Mouse (Mus musculus): Measurements from ENCODE around the gene Ifitm2. TPM values are rescaled to one million over a fixed set of nuclear protein-coding genes. Genes with fewer than 3 reads are reported as not detected.

Gene Ifitm2
- polyA plus RNA-seq, 1 experiment from 2014 or later = 446 TPM

DNA sequence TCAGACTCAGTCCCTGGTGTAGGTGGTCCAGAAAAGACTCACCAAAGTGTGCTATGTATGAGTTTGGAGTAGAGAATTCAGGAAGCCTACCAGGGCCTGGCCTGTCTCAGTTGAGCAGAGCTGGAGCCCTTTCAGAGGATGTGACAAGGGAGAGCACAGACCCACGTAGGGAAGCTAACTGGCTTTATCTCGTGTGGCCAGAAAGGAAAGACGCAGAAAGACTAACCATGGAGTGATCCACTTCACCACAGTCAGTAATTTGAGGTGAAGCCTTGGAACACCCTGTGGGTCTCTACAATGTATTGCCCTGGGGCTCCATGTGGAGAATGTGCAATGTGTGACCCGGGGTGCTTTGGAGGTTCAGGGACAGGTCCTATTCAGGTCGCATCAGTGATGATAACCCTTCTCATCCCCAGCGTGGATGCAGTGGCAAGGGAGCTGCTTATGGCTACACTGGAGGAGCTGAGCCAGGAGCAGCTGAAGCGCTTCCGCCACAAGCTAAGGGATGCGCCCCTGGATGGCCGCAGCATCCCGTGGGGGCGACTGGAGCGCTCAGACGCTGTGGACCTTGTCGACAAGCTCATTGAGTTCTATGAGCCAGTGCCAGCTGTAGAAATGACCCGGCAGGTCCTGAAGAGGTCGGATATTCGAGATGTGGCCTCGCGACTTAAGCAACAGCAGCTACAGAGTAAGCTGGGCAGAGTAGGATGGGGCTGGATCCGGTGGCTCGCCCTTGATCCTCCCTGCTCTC is 34.4 kb downstream of the Ifitm2 start:
- no peak overlapping the region for H3K4me3 ChIP-seq
- H3K9me3 ChIP-seq (replicated peaks) = no peaks in the 10 kb centered on the region
- H3K4me2 ChIP-seq = no peak overlapping the region
- H3K27ac ChIP-seq (ENCODE audit: poor library complexity, severe bottlenecking) = no peak overlapping the region
- H3K27me3 ChIP-seq (replicated peaks) = peaks cover 87% of the 10 kb centered on the region
- ATAC-seq (ENCODE audit: insufficient number of reproducible peaks, low FRiP score) = no peak
- 22% methylated on average over 22 of the region's 22 CpGs for WGBS
- H3K9ac ChIP-seq = no peak overlapping the region
- H3K4me1 ChIP-seq (replicated peaks) = peaks cover 11% of the 10 kb centered on the region
- H3K36me3 ChIP-seq = no peaks in the 10 kb centered on the region

DNA sequence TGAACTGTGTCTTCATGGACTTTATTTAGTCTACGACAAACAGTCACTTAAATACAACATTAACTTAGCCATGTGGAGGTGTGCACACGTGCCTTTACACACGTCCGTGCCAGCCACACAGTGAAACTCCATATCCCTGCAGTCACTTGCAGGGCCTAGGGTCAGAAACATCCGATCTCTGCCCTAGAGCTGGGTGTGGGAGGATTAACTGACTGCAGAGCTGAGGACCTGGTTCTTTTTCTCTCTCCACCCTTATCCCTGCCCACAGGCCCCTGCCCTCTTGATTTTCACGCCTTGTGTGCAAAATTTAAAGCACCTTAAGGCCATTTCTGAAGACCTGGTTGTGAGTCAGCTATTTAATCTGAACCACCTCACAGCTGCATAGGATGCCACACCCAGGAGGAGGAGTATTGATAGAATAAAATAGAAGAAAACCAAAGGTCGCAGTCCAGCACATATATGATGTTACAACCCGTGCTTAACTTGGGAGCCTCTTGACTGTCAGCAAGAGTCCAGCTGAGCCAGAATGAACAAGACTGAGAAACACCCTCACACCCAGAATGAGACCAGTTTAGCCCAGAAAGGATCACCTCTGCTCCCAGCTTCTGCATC is 35.3 kb downstream of the Ifitm2 start, which contains the start of gene Nlrp6:
Nlrp6 (plus strand) TSS at position 485 of the 612 bp plus-strand sequence.
- no peak within 1 kb of the TSS for H3K9ac ChIP-seq
- no peaks in the 10 kb centered on the region for H3K36me3 ChIP-seq
- peaks cover 85% of the 10 kb centered on the region for H3K27me3 ChIP-seq (replicated peaks)
- WGBS = 71% methylated on average over 8 of the region's 8 CpGs
- no peak within 1 kb of the TSS for H3K4me3 ChIP-seq
- no peak within 1 kb of the TSS for H3K4me2 ChIP-seq
- no peaks in the 10 kb centered on the region for H3K9me3 ChIP-seq (replicated peaks)
- H3K4me1 ChIP-seq (replicated peaks) = peaks cover 11% of the 10 kb centered on the region
- H3K27ac ChIP-seq (ENCODE audit: poor library complexity, severe bottlenecking) = no peak within 1 kb of the TSS
- ATAC-seq (ENCODE audit: insufficient number of reproducible peaks, low FRiP score) = no peak

DNA sequence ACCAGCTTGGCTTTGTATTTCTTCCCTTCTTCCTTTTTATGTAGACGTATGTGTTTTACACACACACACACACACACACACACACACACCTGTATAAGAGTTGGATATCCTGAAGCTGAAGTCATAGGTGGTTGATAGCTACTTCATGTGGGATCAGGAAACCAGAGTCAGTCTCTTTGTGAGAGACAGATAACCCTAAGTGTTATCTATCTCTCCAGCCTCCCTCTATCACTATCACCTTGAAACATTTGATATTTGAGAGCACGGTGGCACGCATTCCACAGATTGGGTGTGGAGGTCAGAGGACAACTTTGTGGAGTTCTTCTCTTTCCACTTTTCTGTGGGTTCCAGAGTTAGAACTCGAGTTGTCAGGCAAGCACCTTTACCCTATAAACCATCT is 35.9 kb downstream of the Ifitm2 start:
- H3K27ac ChIP-seq (ENCODE audit: poor library complexity, severe bottlenecking) = no peak overlapping the region
- H3K4me2 ChIP-seq = no peak overlapping the region
- peaks cover 80% of the 10 kb centered on the region for H3K27me3 ChIP-seq (replicated peaks)
- H3K9ac ChIP-seq = no peak overlapping the region
- WGBS = 38% methylated on average over 4 of the region's 4 CpGs
- H3K9me3 ChIP-seq (replicated peaks) = no peaks in the 10 kb centered on the region
- ATAC-seq (ENCODE audit: insufficient number of reproducible peaks, low FRiP score) = no peak
- no peak overlapping the region for H3K4me3 ChIP-seq
- no peaks in the 10 kb centered on the region for H3K36me3 ChIP-seq
- H3K4me1 ChIP-seq (replicated peaks) = peaks cover 11% of the 10 kb centered on the region

DNA sequence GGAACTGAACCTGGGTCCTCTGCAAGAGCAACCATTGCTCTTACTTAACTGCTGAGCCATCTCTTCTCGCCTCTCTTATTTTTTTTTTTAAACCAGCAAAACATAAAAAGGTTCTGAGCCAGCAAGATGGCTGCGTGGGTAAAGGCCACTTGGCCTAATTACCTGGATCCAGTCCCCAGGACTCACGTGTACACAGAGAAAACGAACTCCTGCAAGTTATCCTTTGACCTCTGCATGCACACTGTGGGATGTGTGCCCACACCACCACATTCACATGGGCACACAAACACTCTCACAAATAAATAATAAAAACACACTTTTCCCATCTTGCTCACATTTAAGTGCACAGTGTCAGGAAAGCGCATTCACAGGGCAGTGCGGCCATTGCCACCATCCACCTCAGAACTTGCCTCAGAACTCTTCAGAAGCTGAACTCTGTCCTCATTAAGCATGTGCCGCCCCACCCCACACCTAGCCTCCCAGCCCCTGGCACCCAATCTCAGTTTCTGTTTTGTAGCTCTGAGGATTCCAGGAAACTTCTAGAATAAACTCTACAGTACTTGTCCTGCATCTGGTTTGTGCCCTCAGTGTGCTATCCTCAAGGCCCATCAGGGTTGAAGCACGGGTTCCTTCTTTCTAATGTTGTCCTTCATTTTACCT is 41.6 kb downstream of the Ifitm2 start:
- WGBS = 80% methylated on average over 8 of the region's 8 CpGs
- H3K9me3 ChIP-seq (replicated peaks) = no peaks in the 10 kb centered on the region
- no peak for ATAC-seq (ENCODE audit: insufficient number of reproducible peaks, low FRiP score)
- H3K36me3 ChIP-seq = no peaks in the 10 kb centered on the region
- H3K9ac ChIP-seq = no peak overlapping the region
- no peak overlapping the region for H3K4me2 ChIP-seq
- peaks cover 34% of the 10 kb centered on the region for H3K27me3 ChIP-seq (replicated peaks)
- no peaks in the 10 kb centered on the region for H3K4me1 ChIP-seq (replicated peaks)
- no peak overlapping the region for H3K27ac ChIP-seq (ENCODE audit: poor library complexity, severe bottlenecking)
- no peak overlapping the region for H3K4me3 ChIP-seq

DNA sequence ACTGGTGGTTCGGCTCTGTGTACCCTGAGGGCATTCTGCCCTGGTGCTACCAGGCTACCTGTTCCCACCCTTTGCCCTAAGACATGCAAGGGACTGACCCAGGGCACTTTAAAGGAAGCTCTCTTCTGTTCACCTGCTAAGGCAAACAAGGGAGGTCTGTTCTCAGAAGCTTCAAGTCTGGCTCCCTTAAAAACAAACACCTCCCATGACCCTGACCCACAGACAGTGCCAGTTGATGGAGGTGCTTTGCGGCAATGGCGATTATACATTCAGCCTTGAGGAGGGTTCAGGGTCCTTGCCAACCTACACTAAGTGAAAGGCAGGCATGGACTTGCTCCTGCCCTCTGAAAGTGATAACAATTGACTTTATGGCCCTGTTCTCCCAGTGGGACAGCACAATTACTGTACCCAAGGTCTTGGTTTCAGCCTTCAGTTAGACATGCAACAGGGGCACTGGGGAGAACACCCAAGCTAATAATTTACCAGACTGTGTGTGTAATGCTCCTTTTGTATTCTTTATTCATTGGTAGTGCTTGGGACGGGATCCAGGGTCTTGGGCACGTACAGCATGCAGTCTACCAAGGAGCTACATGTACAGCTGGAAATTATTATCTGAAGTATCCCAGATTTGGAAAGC is 42.8 kb downstream of the Ifitm2 start:
- no peak for ATAC-seq (ENCODE audit: insufficient number of reproducible peaks, low FRiP score)
- H3K4me1 ChIP-seq (replicated peaks) = no peaks in the 10 kb centered on the region
- H3K36me3 ChIP-seq = no peaks in the 10 kb centered on the region
- H3K4me3 ChIP-seq = no peak overlapping the region
- peaks cover 25% of the 10 kb centered on the region for H3K27me3 ChIP-seq (replicated peaks)
- no peak overlapping the region for H3K4me2 ChIP-seq
- 77% methylated on average over 5 of the region's 5 CpGs for WGBS
- H3K9ac ChIP-seq = no peak overlapping the region
- H3K9me3 ChIP-seq (replicated peaks) = no peaks in the 10 kb centered on the region
- H3K27ac ChIP-seq (ENCODE audit: poor library complexity, severe bottlenecking) = no peak overlapping the region

DNA sequence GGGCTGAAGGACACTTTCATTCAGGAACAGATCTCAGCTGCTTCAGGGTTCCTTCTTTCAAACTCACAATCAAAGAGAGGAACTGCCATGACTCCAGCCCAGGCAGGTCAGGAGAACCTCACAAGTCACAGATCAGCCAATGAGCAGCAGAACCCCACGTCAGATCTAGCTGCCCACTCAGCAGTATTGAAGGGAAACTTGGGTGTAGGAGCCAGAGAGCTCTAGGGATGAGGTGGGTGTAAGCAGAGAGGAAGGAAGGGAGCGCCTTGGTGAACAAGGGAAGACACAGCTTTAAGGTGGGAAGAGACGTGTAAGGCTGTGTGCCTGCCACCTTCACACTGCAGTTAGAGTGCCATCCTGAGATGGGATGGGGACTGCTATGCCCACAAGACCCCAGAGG is 43.5 kb downstream of the Ifitm2 start:
- ATAC-seq (ENCODE audit: insufficient number of reproducible peaks, low FRiP score) = no peak
- Histone ChIP-seq H3K4me1 (replicated peaks) (no peaks in the 10 kb centered on the region), H3K36me3 (no peaks in the 10 kb centered on the region), H3K27ac (ENCODE audit: poor library complexity, severe bottlenecking) (no peak overlapping the region), H3K4me2 (no peak overlapping the region), H3K27me3 (replicated peaks) (peaks cover 20% of the 10 kb centered on the region), H3K9me3 (replicated peaks) (no peaks in the 10 kb centered on the region), H3K9ac (no peak overlapping the region), H3K4me3 (no peak overlapping the region)
- 62% methylated on average over 3 of the region's 3 CpGs for WGBS

DNA sequence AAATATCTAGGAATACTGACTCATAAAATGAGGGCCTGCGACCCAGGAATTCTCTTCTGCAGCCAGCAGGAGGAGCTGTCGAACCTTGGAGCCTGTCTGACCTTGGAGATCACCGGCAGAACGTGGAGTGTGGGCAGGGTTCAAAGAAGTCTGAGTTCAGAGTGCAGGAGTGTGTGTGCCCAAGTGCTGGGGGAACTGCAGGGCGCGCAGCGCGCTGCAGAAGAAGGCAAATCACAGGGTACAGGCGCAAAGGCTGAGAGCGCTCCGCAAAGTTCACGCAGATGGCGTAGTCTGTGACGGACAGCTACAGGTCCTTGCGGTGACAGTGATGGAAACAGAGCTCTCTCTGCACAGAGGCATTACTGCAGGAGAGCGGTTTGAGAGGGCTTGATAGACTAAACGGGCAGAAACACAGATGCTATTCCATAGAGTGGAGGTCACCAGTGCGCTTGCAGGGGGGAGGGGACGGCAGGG is 47.1 kb downstream of the Ifitm2 start:
- peak overlapping the region; percentile 48 for H3K4me3 ChIP-seq
- H3K27me3 ChIP-seq (replicated peaks) = 0 out of 2 replicates have a peak, but pooled peaks cover 16% of the 10 kb centered on the region
- 2% methylated on average over 19 of the region's 19 CpGs for WGBS
- no peaks in the 10 kb centered on the region for H3K36me3 ChIP-seq
- H3K27ac ChIP-seq (ENCODE audit: poor library complexity, severe bottlenecking) = no peak overlapping the region
- H3K4me2 ChIP-seq = peak overlapping the region; percentile 82
- peak overlapping the region; percentile 67 for H3K9ac ChIP-seq
- H3K9me3 ChIP-seq (replicated peaks) = no peaks in the 10 kb centered on the region
- no peaks in the 10 kb centered on the region for H3K4me1 ChIP-seq (replicated peaks)
- peak; percentile 74 for ATAC-seq (ENCODE audit: insufficient number of reproducible peaks, low FRiP score)

DNA sequence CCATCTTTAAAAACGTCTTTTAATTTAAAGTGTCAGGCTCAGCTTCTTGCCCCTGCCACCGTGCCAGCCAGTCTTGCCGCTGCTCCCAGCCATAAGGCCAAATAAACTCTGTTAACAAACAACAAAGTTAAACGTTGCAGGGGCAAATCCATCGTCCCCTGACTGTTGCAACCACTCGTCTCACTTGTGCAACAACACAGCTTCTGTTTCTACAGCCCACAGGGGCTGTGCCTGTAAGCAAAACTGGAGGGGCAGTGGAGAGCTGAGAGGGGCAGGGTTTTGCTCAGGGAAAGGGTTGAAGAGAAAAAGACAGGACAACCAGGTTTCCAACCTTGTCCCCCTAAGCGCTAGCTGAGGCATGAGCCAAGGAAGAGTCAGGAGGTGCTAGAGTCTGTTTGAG is 47.6 kb downstream of the Ifitm2 start:
- H3K27me3 ChIP-seq (replicated peaks) = 0 out of 2 replicates have a peak, but pooled peaks cover 16% of the 10 kb centered on the region
- H3K27ac ChIP-seq (ENCODE audit: poor library complexity, severe bottlenecking) = no peak overlapping the region
- no peaks in the 10 kb centered on the region for H3K9me3 ChIP-seq (replicated peaks)
- H3K9ac ChIP-seq = no peak overlapping the region
- H3K4me3 ChIP-seq = no peak overlapping the region
- 47% methylated on average over 7 of the region's 7 CpGs for WGBS
- H3K4me2 ChIP-seq = no peak overlapping the region
- no peak for ATAC-seq (ENCODE audit: insufficient number of reproducible peaks, low FRiP score)
- H3K36me3 ChIP-seq = no peaks in the 10 kb centered on the region
- H3K4me1 ChIP-seq (replicated peaks) = no peaks in the 10 kb centered on the region

DNA sequence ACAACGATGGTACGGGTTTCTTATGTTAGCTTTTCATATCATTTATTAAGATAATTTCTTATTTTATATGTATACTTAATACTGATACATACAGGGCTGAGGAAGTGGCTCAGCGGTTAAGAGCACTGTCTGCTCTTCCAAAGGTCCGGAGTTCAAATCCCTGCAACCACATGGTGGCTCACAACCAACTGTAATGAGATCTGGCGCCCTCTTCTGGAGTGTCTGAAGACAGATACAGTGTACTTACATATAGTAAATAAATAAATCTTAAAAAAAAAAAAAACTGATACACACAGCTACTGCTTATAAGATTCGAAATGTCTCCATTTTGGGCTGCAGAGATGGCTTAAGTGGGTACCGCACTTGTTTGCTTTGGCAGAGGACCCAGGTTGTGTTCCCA is 48.1 kb downstream of the Ifitm2 start:
- Histone ChIP-seq H3K27me3 (replicated peaks) (0 out of 2 replicates have a peak, but pooled peaks cover 11% of the 10 kb centered on the region), H3K4me1 (replicated peaks) (no peaks in the 10 kb centered on the region), H3K4me2 (no peak overlapping the region), H3K9me3 (replicated peaks) (no peaks in the 10 kb centered on the region), H3K36me3 (no peaks in the 10 kb centered on the region), H3K4me3 (no peak overlapping the region), H3K27ac (ENCODE audit: poor library complexity, severe bottlenecking) (no peak overlapping the region), H3K9ac (no peak overlapping the region)
- no peak for ATAC-seq (ENCODE audit: insufficient number of reproducible peaks, low FRiP score)
- 77% methylated on average over 7 of the region's 7 CpGs for WGBS

DNA sequence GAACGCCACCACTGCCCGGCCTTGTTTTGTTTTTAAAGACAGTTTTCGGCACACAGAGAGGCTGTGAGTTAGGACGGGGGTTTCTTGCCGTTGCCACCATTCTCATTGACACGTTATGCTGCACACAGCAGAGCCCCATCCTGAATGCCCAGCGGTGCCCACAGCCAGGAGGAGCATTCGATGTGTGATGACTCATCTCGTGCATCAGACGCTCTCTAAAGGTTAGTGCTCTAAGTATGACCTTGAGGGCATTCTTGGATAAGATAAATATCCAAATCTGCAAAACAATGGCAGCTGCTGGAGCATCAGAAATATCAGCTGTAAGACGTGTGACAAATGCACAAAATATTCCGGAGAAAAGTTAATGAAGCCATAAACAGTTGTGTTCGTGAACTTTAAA is 48.7 kb downstream of the Ifitm2 start:
- ATAC-seq (ENCODE audit: insufficient number of reproducible peaks, low FRiP score) = no peak
- Histone ChIP-seq H3K27ac (ENCODE audit: poor library complexity, severe bottlenecking) (no peak overlapping the region), H3K9me3 (replicated peaks) (no peaks in the 10 kb centered on the region), H3K4me2 (no peak overlapping the region), H3K4me3 (no peak overlapping the region), H3K9ac (no peak overlapping the region), H3K36me3 (no peaks in the 10 kb centered on the region), H3K27me3 (replicated peaks) (0 out of 2 replicates have a peak, but pooled peaks cover 7% of the 10 kb centered on the region), H3K4me1 (replicated peaks) (no peaks in the 10 kb centered on the region)
- 75% methylated on average over 13 of the region's 13 CpGs for WGBS

DNA sequence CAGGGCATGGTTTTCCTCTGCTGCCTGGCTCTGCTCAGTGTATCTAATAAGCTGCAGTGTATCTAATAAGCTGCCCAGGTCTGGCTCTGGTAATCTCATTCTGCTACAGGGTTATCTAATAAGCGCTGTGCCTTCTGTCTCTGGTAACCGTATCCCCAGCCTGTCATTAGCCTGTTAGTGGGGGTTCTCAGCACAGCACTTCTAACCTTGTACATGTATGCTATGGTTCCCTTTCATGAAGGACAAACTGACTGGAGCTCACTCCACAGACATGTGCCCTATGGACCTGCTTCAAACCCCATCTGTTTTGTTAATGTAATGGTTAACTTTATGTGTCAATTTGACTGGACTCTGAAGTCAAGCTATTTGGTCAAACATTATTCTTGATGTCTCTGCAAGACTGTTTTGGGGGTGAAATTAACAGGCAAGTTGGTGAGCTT is 50.1 kb downstream of the Ifitm2 start:
- 46% methylated on average over 2 of the region's 2 CpGs for WGBS
- no peak overlapping the region for H3K4me3 ChIP-seq
- ATAC-seq (ENCODE audit: insufficient number of reproducible peaks, low FRiP score) = no peak
- H3K9me3 ChIP-seq (replicated peaks) = no peaks in the 10 kb centered on the region
- 0 out of 2 replicates have a peak, but pooled peaks cover 4% of the 10 kb centered on the region for H3K27me3 ChIP-seq (replicated peaks)
- H3K36me3 ChIP-seq = no peaks in the 10 kb centered on the region
- no peak overlapping the region for H3K4me2 ChIP-seq
- peaks cover 5% of the 10 kb centered on the region; the same call in 1 of the 2 replicates for H3K4me1 ChIP-seq (replicated peaks)
- H3K27ac ChIP-seq (ENCODE audit: poor library complexity, severe bottlenecking) = no peak overlapping the region
- H3K9ac ChIP-seq = no peak overlapping the region
